Mouse (Mus musculus) splenic B cell, adult 2 months (primary cell): Measurements from ENCODE around the gene Unc50.

Source experiments
- DNase-seq: peaks from one replicate; pipeline ENCODE4 v3.0.0-alpha.2; 2011; ENCODE audit warnings: low read depth, low spot score
- H3K27me3 ChIP-seq: 2 replicates; pipeline ENCODE4 v1.6.1; 2012; ENCODE audit warnings: mild to moderate bottlenecking, low read length, moderate library complexity, mixed read lengths; ENCODE audit not compliant: control insufficient read depth, poor library complexity, insufficient read depth, severe bottlenecking
- H3K36me3 ChIP-seq: 2 replicates; pipeline ENCODE4 v1.6.1; 2012; ENCODE audit warnings: mild to moderate bottlenecking, low read length, moderate library complexity, mixed read lengths; ENCODE audit not compliant: control insufficient read depth, poor library complexity, insufficient read depth, severe bottlenecking

Gene Unc50

DNA sequence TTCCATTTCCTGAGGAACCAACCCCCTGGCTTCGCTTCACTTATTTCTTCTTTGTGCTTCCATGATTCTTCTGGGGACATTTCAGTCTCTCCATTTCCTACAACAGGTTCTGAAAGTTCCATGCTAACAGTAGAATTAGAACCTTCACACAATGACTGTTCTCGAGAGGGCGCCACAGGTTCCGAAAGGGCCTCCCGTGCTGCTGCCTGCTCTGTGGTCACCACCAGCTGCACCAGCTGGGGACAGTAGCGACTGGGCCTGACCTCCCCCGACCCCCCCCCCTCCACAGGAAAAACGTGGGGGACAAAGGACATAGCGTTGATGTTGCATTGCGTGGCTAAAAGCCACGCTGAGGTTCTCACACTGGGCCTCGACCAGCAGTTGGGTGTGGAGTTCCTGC is 58.6 kb downstream of the Unc50 start:
- no peak for DNase-seq
- Histone ChIP-seq H3K27me3 (no peaks in the 10 kb centered on the region), H3K36me3 (peaks cover 3% of the 10 kb centered on the region; the same call in 1 of the 2 replicates)
